ENCODE assay signal across 8 mouse cellular contexts in genomic region chr5:135186231-135186620, GRCm38 (mm10). TPM values are rescaled to one million over a fixed set of nuclear protein-coding genes. Genes with fewer than 3 reads are reported as not detected.
DNase-seq lines count a peak whose midpoint lies in the region; ATAC-seq lines count a peak whose summit lies in the region.

No protein-coding gene starts in this region.

- ATAC-seq in heart, embryonic 14.5 days (ENCODE audit: insufficient number of reproducible peaks, insufficient read depth, low FRiP score, low read depth): no peak
- ATAC-seq in activated CD4-positive, CD25-positive, alpha-beta regulatory T cell, adult 4 months: peak; percentile 1
- ATAC-seq in hindbrain, embryonic 14.5 days (ENCODE audit: low FRiP score): no peak
- no peak for ATAC-seq in midbrain, embryonic 12.5 days (ENCODE audit: low FRiP score, low read depth)

- H3K4me3 ChIP-seq in heart, embryonic 14.5 days (ENCODE audit: control insufficient read depth in 1 of 2, insufficient read depth in 1 of 2, low read depth in 1 of 2, low read length in 2 of 2): peak overlapping the region; percentile 60 to 81
- peak overlapping the region; percentile 82 for H3K4me3 ChIP-seq in hindbrain, embryonic 14.5 days (replicated peaks; ENCODE audit: low read length)
- H3K4me3 ChIP-seq in midbrain, embryonic 12.5 days: peak overlapping the region; percentile 99

- no peak for DNase-seq in heart, adult 11 months
- no peak for DNase-seq in hindbrain, embryonic 14.5 days (ENCODE audit: low spot score)
- DNase-seq in right cerebral cortex, postnatal 4 days: no peak
- no peak for DNase-seq in urinary bladder, postnatal 36 days (ENCODE audit: low spot score in 2 of 2)
- no peak for DNase-seq in kidney, postnatal 4 days

- H3K9ac ChIP-seq in heart, embryonic 14.5 days (ENCODE audit: low read length): peak overlapping the region; percentile 87
- H3K9ac ChIP-seq in hindbrain, embryonic 14.5 days: peak overlapping the region; percentile 90
- H3K9ac ChIP-seq in midbrain, embryonic 12.5 days (replicated peaks): peak overlapping the region; percentile 99

- peak overlapping the region; percentile 81 for H3K4me2 ChIP-seq in heart, embryonic 14.5 days (ENCODE audit: low read length)
- H3K4me2 ChIP-seq in hindbrain, embryonic 14.5 days (replicated peaks): peak overlapping the region; percentile 62
- H3K4me2 ChIP-seq in midbrain, embryonic 12.5 days (replicated peaks): peak overlapping the region; percentile 86

- H3K4me1 ChIP-seq in heart, embryonic 14.5 days (ENCODE audit: control insufficient read depth in 2 of 2, insufficient read depth in 2 of 2, low read length in 2 of 2): peaks cover 6 to 19% of the 10 kb centered on the region in 2 experiments
- H3K4me1 ChIP-seq in hindbrain, embryonic 14.5 days (replicated peaks; ENCODE audit: control insufficient read depth, insufficient read depth, low read length): peaks cover 24% of the 10 kb centered on the region
- H3K4me1 ChIP-seq in midbrain, embryonic 12.5 days: peaks cover 25% of the 10 kb centered on the region

- no peaks in the 10 kb centered on the region for H3K27me3 ChIP-seq in heart, embryonic 14.5 days (ENCODE audit: control insufficient read depth, insufficient read depth, low read length)
- H3K27me3 ChIP-seq in hindbrain, embryonic 14.5 days (ENCODE audit: control insufficient read depth, insufficient read depth, low read length): no peaks in the 10 kb centered on the region
- no peaks in the 10 kb centered on the region for H3K27me3 ChIP-seq in midbrain, embryonic 12.5 days

- H3K27ac ChIP-seq in heart, embryonic 14.5 days (replicated peaks in 1 of 2; ENCODE audit: control insufficient read depth in 1 of 2, insufficient read depth in 1 of 2, low read depth in 2 of 2, low read length in 2 of 2): peak overlapping the region; percentile 92 to 93
- H3K27ac ChIP-seq in hindbrain, embryonic 14.5 days: peak overlapping the region; percentile 93
- peak overlapping the region; percentile 98 for H3K27ac ChIP-seq in midbrain, embryonic 12.5 days (replicated peaks)

- peaks cover 40% of the 10 kb centered on the region for H3K36me3 ChIP-seq in heart, embryonic 14.5 days (ENCODE audit: control insufficient read depth, insufficient read depth, low read length)
- peaks cover 23% of the 10 kb centered on the region for H3K36me3 ChIP-seq in hindbrain, embryonic 14.5 days (replicated peaks; ENCODE audit: control insufficient read depth, insufficient read depth)
- H3K36me3 ChIP-seq in midbrain, embryonic 12.5 days: peaks cover 21% of the 10 kb centered on the region

- no peaks in the 10 kb centered on the region for H3K9me3 ChIP-seq in heart, embryonic 14.5 days (ENCODE audit: control insufficient read depth, low read length)
- H3K9me3 ChIP-seq in hindbrain, embryonic 14.5 days (ENCODE audit: control insufficient read depth, low read length): no peaks in the 10 kb centered on the region
- peaks cover 6% of the 10 kb centered on the region; the same call in 1 of the 2 replicates for H3K9me3 ChIP-seq in midbrain, embryonic 12.5 days

- 26% methylated on average over 10 of the region's 10 CpGs for WGBS in heart, embryonic 14.5 days
- WGBS in hindbrain, embryonic 14.5 days: 21% methylated on average over 10 of the region's 10 CpGs
- WGBS in midbrain, embryonic 12.5 days: 21% methylated on average over 10 of the region's 10 CpGs

RNA-seq across cellular contexts. Expression of gene Baz1b, which starts 0.8 kb away (rescaled TPM):
- polyA plus RNA-seq in heart, embryonic 14.5 days (2014; fragmentation: Nextera tagmentation; extraction: Ambion mirVana): 32.8 and 32.9 TPM in 2 replicates
- 10 to 100 TPM; 20.8 to 23.9 TPM for polyA plus RNA-seq in activated CD4-positive, CD25-positive, alpha-beta regulatory T cell, adult 4 months (2017; shearing (Covaris generic))
- polyA plus RNA-seq in hindbrain, embryonic 14.5 days (2014; fragmentation: Nextera tagmentation; extraction: Ambion mirVana): 35.3 and 37.0 TPM in 2 replicates
- 68.1 and 70.4 TPM in 2 replicates for polyA plus RNA-seq in midbrain, embryonic 12.5 days (2016; fragmentation: Nextera tagmentation; extraction: Ambion mirVana)

RNA-seq across cellular contexts. Expression of gene Bcl7b, which starts 18.1 kb away (rescaled TPM):
- polyA plus RNA-seq in heart, embryonic 14.5 days (2014; fragmentation: Nextera tagmentation; extraction: Ambion mirVana): 36.7 and 41.4 TPM in 2 replicates
- 10 to 100 TPM; 41.8 to 53.6 TPM for polyA plus RNA-seq in activated CD4-positive, CD25-positive, alpha-beta regulatory T cell, adult 4 months (2017; shearing (Covaris generic))
- 35.8 and 35.9 TPM in 2 replicates for polyA plus RNA-seq in hindbrain, embryonic 14.5 days (2014; fragmentation: Nextera tagmentation; extraction: Ambion mirVana)
- polyA plus RNA-seq in midbrain, embryonic 12.5 days (2016; fragmentation: Nextera tagmentation; extraction: Ambion mirVana): 46.8 and 49.6 TPM in 2 replicates

RNA-seq across cellular contexts. Expression of gene Tbl2, which starts 36.8 kb away (rescaled TPM):
- 18.0 and 20.0 TPM in 2 replicates for polyA plus RNA-seq in heart, embryonic 14.5 days (2014; fragmentation: Nextera tagmentation; extraction: Ambion mirVana)
- polyA plus RNA-seq in activated CD4-positive, CD25-positive, alpha-beta regulatory T cell, adult 4 months (2017; shearing (Covaris generic)): 1 to 10 TPM; 5.2 to 5.4 TPM
- polyA plus RNA-seq in hindbrain, embryonic 14.5 days (2014; fragmentation: Nextera tagmentation; extraction: Ambion mirVana): 15.6 and 16.0 TPM in 2 replicates
- polyA plus RNA-seq in midbrain, embryonic 12.5 days (2016; fragmentation: Nextera tagmentation; extraction: Ambion mirVana): 26.3 and 26.5 TPM in 2 replicates
